Mouse (Mus musculus) forebrain, embryonic 12.5 days (tissue): ENCODE results near the gene Slit3. TPM values are rescaled to one million over a fixed set of nuclear protein-coding genes. Genes with fewer than 3 reads are reported as not detected.

Experiments used
- ATAC-seq: fragments of 200-750 bp; cut with Nextera tagmentation; 2 replicates; pipeline ENCODE4 v1.8.0; 2017; ENCODE audit warnings: moderate TSS enrichment; ENCODE audit not compliant: low FRiP score
- H3K27ac ChIP-seq: fragments of 300-500 bp; sonication (generic); 2 replicates; pipeline ENCODE4 v1.5.1; 2016; ENCODE audit warnings: mild to moderate bottlenecking
- H3K27me3 ChIP-seq: fragments of 300-500 bp; sonication (generic); 2 replicates; pipeline ENCODE4 v1.6.1; 2016; ENCODE audit warnings: mild to moderate bottlenecking
- H3K36me3 ChIP-seq: fragments of 300-500 bp; sonication (generic); replicated peaks from 2 replicates; pipeline ENCODE4 v1.6.1; 2016; ENCODE audit warnings: mild to moderate bottlenecking
- H3K4me1 ChIP-seq: fragments of 300-500 bp; sonication (generic); 2 replicates; pipeline ENCODE4 v1.6.1; 2016
- H3K4me2 ChIP-seq: fragments of 300-500 bp; sonication (generic); 2 replicates; pipeline ENCODE4 v1.6.1; 2016; ENCODE audit warnings: mild to moderate bottlenecking, moderate library complexity
- H3K4me3 ChIP-seq: fragments of 300-500 bp; sonication (generic); replicated peaks from 2 replicates; pipeline ENCODE4 v1.5.1; 2016; ENCODE audit warnings: mild to moderate bottlenecking
- H3K9ac ChIP-seq: fragments of 300-500 bp; sonication (generic); 2 replicates; pipeline ENCODE4 v1.6.1; 2016; ENCODE audit warnings: mild to moderate bottlenecking
- H3K9me3 ChIP-seq: fragments of 300-500 bp; sonication (generic); 2 replicates; pipeline ENCODE4 v1.6.1; 2016
- WGBS: fragments of 180-500 bp; shearing (Covaris S2); methylation state at CpG from one replicate; pipeline ENCODE4 v1.1.7; 2016; 5-methylcytosine and 5-hydroxymethylcytosine counted together
- polyA plus RNA-seq: library from polyadenylated mRNA; unstranded; fragments of >200 nt; fragmentation: Nextera tagmentation; extraction: Ambion mirVana; gene quantifications from 2 replicates; pipeline ENCODE4 v1.2.1, GENCODE M21; 2016

Slit3 gene
- polyA plus RNA-seq, 1 experiment from 2014 or later: 6.3 TPM

DNA sequence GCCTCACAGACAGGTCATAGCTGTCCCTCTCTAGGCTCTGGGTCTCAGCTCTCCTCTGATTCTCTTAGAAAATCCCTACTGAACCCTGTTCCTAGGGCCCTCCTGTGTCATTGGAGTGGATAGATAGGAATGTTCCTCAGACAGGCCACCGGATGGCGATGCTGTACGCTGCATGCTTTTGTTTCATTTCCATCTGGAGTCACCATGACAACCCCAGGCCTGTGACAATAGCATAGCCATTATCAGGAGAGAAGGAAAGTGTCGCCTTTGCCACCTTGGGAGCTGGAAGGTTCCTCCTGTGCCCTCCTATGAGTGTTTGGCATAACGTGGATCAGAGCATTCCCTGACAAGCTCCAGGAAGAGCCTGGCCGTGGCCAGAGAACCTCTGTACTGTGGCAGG, 482.9 kb downstream of the Slit3 start:
- Histone ChIP-seq H3K9me3 (no peaks in the 10 kb centered on the region), H3K4me3 (no peak overlapping the region), H3K4me2 (no peak overlapping the region), H3K9ac (no peak overlapping the region), H3K27me3 (peaks cover 20% of the 10 kb centered on the region), H3K27ac (no peak overlapping the region), H3K4me1 (peaks cover 28% of the 10 kb centered on the region), H3K36me3 (no peaks in the 10 kb centered on the region)
- no peak for ATAC-seq
- 79% methylated on average over 6 of the region's 6 CpGs for WGBS

DNA sequence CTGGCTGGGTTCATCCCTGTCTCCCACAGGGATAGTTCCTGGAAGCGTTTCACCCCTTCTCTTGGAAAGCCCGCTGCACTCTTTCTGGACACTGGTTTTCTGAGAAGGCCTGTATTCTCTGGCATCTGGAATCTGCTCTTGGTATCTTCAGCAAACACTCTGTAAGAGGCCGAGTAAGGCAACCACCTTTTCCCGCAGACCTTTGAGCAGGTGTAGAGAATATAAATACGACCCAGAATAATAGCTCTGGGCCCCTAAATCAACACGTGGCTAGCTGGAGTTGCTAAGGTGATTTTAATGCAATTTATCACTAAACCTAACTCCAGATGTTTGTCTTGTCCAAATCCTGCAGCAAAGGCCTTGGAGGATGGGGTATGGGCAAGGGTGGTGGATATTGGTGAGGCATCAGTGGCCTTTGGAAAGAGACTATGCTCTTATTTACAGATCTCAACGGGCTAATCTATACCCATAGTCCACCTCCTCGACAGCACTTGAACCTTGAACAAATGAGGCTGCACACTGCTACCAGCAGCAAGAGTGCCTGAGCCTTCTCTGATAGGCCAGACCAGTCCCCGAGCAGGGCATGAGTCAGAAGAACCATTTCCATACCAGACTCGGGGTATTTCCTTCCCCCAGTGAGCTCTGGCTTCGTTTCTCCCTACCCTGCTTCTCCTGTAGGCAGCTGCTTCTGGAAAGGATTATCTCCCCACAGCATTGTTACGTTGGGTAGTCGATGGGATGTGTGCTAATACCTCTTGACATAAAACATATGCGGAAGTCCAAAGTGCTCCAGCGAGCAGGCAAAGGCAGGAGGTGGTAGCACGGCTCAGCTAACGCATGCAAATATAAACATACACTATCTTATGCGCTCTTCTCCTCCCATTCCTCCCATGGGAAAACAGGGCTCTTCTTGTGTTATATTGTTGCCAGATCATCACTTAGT, 484.1 kb downstream of the Slit3 start:
- Histone ChIP-seq H3K27ac (no peak overlapping the region), H3K4me2 (no peak overlapping the region), H3K4me1 (peaks cover 26% of the 10 kb centered on the region), H3K36me3 (no peaks in the 10 kb centered on the region), H3K9ac (no peak overlapping the region), H3K9me3 (no peaks in the 10 kb centered on the region), H3K27me3 (peaks cover 18% of the 10 kb centered on the region), H3K4me3 (no peak overlapping the region)
- 76% methylated on average over 18 of the region's 18 CpGs for WGBS
- ATAC-seq: no peak

DNA sequence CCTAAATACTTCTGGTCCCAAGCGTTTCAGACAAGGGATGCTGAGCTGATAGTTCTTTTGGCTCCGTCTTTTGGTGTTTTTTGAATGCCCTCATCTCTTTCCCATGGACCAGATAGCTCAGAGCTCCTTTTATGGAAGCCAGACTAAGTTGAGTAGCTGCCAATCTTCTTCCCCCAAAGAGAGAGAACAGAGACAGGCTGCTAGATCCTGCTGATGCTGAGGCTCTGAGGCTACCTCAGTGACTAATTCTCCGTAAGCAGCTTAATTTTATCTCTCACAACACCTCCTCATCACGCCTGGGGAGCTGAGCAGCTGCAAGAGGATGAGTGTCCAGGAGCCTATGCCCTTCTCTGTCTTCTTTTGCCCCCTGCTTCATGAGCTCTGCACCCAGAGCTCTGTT, 486.2 kb downstream of the Slit3 start:
- H3K4me2 ChIP-seq: no peak overlapping the region
- H3K4me3 ChIP-seq: no peak overlapping the region
- H3K9ac ChIP-seq: no peak overlapping the region
- no peak for ATAC-seq
- no peaks in the 10 kb centered on the region for H3K9me3 ChIP-seq
- no peak overlapping the region for H3K27ac ChIP-seq
- 67% methylated on average over 4 of the region's 4 CpGs for WGBS
- peaks cover 38% of the 10 kb centered on the region for H3K27me3 ChIP-seq
- peaks cover 15% of the 10 kb centered on the region for H3K4me1 ChIP-seq
- no peaks in the 10 kb centered on the region for H3K36me3 ChIP-seq

DNA sequence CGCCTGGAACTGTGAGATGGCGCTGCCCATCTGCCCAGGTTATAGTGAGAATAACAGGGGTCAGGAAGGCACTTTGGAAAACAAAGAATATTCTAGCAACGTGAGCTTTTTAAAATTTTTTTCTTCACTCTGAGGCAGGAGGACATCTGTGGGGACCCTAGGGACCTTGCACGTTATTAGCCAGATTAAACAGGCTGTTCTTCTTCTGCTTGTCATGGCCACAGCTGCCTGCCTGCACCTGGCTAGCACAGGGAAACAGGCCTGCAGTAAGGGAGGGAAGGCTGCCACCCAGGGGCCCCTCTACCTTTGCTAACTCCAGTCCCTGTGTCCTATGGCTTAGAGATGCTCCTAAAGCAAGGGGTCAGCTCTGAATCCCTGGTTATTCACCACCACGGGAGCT, 487.8 kb downstream of the Slit3 start:
- ATAC-seq: 0 out of 2 replicates have a peak, but pooled peaks have one; percentile 46
- no peak overlapping the region for H3K4me2 ChIP-seq
- WGBS: 68% methylated on average over 5 of the region's 5 CpGs

DNA sequence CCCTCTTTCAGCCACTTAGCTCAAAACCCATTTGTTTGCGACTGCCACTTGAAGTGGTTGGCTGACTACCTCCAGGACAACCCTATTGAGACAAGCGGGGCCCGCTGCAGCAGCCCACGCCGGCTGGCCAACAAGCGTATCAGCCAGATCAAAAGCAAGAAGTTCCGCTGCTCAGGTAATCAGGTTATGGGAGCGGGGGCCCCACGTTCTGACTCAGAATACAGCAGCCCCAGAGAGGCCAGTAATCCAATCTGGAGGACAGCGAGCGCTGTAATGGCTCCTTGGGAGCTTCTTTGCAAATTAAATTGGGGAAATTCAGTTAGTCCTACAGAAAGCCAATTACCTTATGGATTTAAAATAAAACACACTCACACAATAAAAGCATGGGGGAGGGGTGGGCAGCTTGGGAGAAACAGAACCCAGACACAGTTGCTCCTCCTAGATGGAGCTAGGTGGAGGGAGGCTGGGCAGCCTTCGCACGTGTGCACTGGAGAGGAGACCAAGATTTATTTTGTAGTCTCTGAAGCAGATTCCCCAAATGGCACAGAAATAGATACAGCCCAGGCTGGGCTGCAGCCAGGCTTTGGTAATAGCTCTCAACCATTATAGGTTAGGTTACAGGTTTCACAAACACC, 491.4 kb downstream of the Slit3 start:
- no peak overlapping the region for H3K27ac ChIP-seq
- 34% methylated on average over 13 of the region's 13 CpGs for WGBS
- H3K4me1 ChIP-seq: peaks cover 22% of the 10 kb centered on the region
- no peaks in the 10 kb centered on the region for H3K36me3 ChIP-seq
- peaks cover 40% of the 10 kb centered on the region for H3K27me3 ChIP-seq
- no peak overlapping the region for H3K9ac ChIP-seq
- H3K4me3 ChIP-seq: no peak overlapping the region
- H3K9me3 ChIP-seq: no peaks in the 10 kb centered on the region
- no peak for ATAC-seq
- H3K4me2 ChIP-seq: no peak overlapping the region

More for the DNA sequence above, 487.8 kb downstream of the Slit3 start:
- H3K4me3 ChIP-seq: no peak overlapping the region
- no peak overlapping the region for H3K27ac ChIP-seq
- H3K9me3 ChIP-seq: no peaks in the 10 kb centered on the region
- peaks cover 19% of the 10 kb centered on the region for H3K4me1 ChIP-seq
- no peaks in the 10 kb centered on the region for H3K36me3 ChIP-seq
- H3K27me3 ChIP-seq: peaks cover 40% of the 10 kb centered on the region
- H3K9ac ChIP-seq: no peak overlapping the region

DNA sequence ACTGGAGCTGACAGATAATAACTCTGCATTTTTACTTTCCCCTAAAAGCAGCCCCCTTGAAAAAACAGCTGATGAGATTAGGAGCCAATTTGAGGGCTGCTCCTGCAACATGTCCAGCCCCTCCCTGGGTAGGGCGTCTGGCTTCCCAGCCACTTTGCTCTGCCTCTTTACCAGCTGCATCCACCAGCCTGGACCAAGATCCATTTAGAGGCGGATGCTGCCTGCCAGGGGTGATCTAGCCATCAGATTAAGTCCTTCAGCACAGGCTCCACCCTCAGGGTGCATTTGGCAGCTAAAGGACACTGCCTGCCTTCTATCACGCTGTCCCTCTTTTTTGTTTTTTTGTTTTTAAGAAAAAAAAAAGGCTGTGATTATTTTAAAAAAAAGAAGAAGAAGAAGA, 493.5 kb downstream of the Slit3 start:
- 32% methylated on average over 3 of the region's 3 CpGs for WGBS
- no peaks in the 10 kb centered on the region for H3K9me3 ChIP-seq
- H3K4me1 ChIP-seq: peaks cover 16% of the 10 kb centered on the region
- no peak for ATAC-seq
- H3K4me2 ChIP-seq: no peak overlapping the region
- H3K4me3 ChIP-seq: no peak overlapping the region
- H3K9ac ChIP-seq: no peak overlapping the region
- peaks cover 39% of the 10 kb centered on the region for H3K27me3 ChIP-seq
- no peaks in the 10 kb centered on the region for H3K36me3 ChIP-seq
- H3K27ac ChIP-seq: no peak overlapping the region

DNA sequence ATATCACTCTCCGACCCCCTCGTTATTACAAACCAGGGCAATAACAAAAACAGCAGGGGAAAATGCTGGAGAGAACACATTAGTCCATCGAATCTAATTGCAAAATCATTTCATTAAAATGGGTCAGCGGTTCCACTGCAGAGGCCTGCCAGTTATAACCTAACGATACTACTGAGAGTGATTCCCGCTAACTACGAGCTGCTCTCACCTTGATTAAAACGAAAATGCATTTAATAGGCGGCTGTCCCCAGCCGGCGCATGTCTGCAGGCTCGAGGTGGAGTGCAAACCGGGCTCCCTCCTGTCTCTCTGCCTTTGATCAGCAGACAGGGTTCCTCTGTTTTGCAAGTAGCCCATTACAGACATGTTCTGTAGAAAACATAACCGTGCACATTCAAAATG, 498.4 kb downstream of the Slit3 start:
- Histone ChIP-seq H3K27me3 (peaks cover 4% of the 10 kb centered on the region; the same call in 1 of the 2 replicates), H3K4me3 (no peak overlapping the region), H3K27ac (no peak overlapping the region), H3K36me3 (no peaks in the 10 kb centered on the region), H3K9me3 (no peaks in the 10 kb centered on the region), H3K9ac (no peak overlapping the region), H3K4me2 (no peak overlapping the region), H3K4me1 (peaks cover 3% of the 10 kb centered on the region; the same call in 1 of the 2 replicates)
- ATAC-seq: no peak
- WGBS: 69% methylated on average over 14 of the region's 14 CpGs

DNA sequence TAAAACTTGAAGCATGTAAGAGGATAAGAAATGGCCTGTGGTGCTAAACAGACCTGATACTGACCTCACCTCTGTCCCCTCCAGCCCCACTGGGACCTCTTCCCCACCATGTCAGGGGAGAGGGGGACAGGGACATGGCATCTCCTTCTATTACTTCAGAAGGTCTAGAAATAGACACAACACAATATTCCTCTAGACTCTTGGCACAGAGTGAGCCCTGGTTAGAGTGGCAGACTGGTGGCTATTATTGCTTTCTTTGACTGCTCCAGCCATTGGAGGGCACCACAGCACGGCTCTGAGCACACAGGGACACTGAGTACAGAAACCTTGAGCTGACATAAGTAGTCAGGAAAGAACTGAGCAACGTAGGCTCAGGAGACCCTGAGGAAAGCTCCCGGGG, 501.7 kb downstream of the Slit3 start:
- Histone ChIP-seq H3K9me3 (no peaks in the 10 kb centered on the region), H3K27me3 (peaks cover 8% of the 10 kb centered on the region; the same call in 1 of the 2 replicates), H3K4me3 (no peak overlapping the region), H3K4me1 (no peaks in the 10 kb centered on the region), H3K4me2 (no peak overlapping the region), H3K36me3 (no peaks in the 10 kb centered on the region), H3K9ac (no peak overlapping the region), H3K27ac (no peak overlapping the region)
- ATAC-seq: no peak
- WGBS: 84% methylated on average over 3 of the region's 3 CpGs

DNA sequence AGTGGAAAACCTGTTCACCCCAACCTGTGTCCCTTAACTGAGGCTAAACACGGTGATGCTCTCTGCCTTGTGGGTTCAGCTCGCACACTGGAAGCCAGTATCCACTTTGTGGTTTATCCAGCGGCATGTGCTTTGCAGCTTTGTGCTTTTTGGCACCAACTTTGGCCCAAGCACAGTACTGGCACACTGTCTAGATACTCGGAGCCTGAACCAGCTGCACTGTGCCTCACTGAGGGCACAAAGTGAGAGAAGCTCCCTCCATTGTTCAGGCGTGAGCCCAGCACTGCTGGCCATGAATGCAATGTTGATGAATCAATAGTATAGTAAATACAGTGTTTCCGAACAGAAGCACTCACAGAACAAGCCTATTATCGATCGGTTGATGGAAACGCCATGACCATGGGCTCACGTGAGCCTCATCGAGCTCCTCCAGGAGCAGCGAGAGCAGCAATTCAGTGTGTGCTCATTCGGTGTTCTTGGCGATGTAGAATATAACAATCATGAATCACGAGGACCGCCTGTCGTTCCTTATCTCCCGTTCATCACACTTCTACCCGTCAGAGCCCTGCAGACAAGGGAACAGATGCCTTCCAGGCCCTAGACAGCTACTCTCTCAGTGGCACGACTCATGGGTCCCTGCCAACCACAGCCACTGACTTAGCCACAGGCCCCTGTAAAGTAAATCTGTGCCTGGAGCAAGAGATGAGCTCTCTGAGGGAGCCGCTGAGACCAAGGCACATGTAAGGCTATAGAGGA, 503.7 kb downstream of the Slit3 start:
- H3K4me3 ChIP-seq: no peak overlapping the region
- H3K36me3 ChIP-seq: no peaks in the 10 kb centered on the region
- H3K9ac ChIP-seq: no peak overlapping the region
- H3K4me2 ChIP-seq: no peak overlapping the region
- no peaks in the 10 kb centered on the region for H3K4me1 ChIP-seq
- no peaks in the 10 kb centered on the region for H3K9me3 ChIP-seq
- ATAC-seq: no peak
- no peak overlapping the region for H3K27ac ChIP-seq
- WGBS: 86% methylated on average over 21 of the region's 21 CpGs
- H3K27me3 ChIP-seq: peaks cover 4% of the 10 kb centered on the region; the same call in 1 of the 2 replicates

DNA sequence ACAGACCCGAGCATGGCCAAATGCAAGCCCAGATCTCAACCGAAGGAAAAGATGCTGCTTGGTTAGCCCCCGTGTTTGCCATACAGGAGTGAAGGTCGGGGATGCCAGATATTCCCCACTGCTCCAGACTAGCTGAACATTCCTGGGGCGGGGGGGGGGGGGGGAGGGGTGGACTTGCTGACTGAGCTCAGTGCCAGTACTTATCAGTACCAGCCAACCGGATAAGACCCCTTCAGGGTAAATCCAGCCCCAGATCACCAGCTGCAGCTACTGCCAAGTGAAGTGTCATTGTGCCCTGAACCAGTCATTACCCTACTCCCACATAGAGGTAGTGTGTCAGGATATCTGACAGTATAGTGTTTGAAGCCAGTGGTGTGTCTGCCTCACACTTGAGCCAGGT, 504.6 kb downstream of the Slit3 start:
- Histone ChIP-seq H3K4me3 (no peak overlapping the region), H3K4me1 (no peaks in the 10 kb centered on the region), H3K4me2 (no peak overlapping the region), H3K36me3 (0 out of 2 replicates have a peak, but pooled peaks cover 3% of the 10 kb centered on the region), H3K9ac (no peak overlapping the region), H3K9me3 (no peaks in the 10 kb centered on the region), H3K27me3 (peaks cover 4% of the 10 kb centered on the region; the same call in 1 of the 2 replicates), H3K27ac (no peak overlapping the region)
- 78% methylated on average over 6 of the region's 6 CpGs for WGBS
- no peak for ATAC-seq

DNA sequence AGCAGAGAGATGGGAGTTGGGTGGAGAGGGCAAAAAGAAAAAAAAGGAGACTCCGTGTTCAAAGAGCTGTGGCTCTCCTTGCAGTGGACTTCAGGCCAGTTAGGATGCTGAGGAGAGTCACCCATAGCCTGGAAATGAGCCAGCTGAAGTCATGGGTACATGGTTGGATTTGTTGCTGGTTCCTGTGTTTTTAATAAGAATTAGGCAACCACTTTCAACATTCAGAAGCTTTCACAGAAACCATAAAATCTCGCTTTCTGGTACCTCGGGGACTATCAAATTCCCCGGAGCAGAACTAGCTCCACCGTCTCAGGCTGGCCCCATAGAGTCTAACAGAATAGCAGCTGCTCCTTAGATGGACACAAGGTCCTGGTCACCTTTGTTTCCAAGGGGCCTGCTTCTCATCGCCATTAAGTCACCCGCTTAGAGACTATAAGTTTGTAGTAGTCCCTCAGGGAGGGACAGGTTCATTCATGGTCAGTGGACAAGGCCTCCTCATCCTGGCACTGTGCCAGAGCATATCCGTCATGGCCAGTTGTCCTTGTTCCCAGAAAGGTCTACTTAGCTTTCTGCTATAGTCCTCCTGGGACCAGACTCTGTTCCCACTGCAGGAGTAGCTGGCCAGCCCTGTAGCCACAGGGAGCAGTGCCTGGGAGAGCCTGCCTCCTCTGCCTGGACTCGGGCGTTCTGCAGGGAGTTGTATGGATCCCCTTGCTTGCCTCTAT, 505.3 kb downstream of the Slit3 start:
- no peak overlapping the region for H3K9ac ChIP-seq
- WGBS: 90% methylated on average over 10 of the region's 10 CpGs

More for the DNA sequence above, 505.3 kb downstream of the Slit3 start:
- Histone ChIP-seq H3K9me3 (no peaks in the 10 kb centered on the region), H3K27ac (no peak overlapping the region), H3K27me3 (peaks cover 4% of the 10 kb centered on the region; the same call in 1 of the 2 replicates), H3K4me1 (no peaks in the 10 kb centered on the region), H3K4me2 (no peak overlapping the region), H3K36me3 (0 out of 2 replicates have a peak, but pooled peaks cover 3% of the 10 kb centered on the region), H3K4me3 (no peak overlapping the region)
- ATAC-seq: no peak
